Mouse (Mus musculus) lung, postnatal 10 days (tissue): ENCODE results near the gene Lypd5.
A peak's percentile ranks its signal among the peaks of the same experiment; 100 is the strongest.

Source experiments
- DNase-seq: peaks from one replicate; pipeline ENCODE4 v3.0.0; 2021

The Lypd5 gene

GRCm38 (mm10) chr7:24361001-24361400, 12.0 kb downstream of the Lypd5 start:
- DNase-seq, result no peak

GRCm38 (mm10) chr7:24363228-24363627, 14.2 kb downstream of the Lypd5 start:
- peak; percentile 33 for DNase-seq

DNA sequence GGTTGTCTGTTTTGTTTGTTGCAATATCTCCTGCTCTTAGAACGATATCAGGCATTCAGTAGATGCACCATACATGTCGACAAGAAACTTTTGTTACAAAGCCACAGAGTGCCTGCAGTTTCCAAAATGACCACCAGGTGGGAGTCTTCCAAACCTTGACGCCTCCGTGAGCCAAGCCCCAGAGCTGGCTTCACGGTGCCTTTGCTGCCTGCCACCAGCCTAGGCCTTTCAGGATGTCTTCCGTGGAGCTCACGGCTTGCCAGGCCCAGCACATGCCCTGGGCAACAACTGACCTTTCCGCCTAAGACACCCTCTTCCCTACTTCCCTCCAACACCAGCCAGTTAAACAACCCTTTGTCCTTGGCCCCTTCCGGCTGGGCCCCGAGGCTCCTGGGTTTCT, 15.8 kb downstream of the Lypd5 start:
- DNase-seq, result peak; percentile 85

- DNase-seq, result no peak
Measured at GRCm38 (mm10) chr7:24365258-24366014, 16.4 kb downstream of the Lypd5 start.

- DNase-seq, result no peak
Measured at GRCm38 (mm10) chr7:24366716-24367632, 18.0 kb downstream of the Lypd5 start.

DNA sequence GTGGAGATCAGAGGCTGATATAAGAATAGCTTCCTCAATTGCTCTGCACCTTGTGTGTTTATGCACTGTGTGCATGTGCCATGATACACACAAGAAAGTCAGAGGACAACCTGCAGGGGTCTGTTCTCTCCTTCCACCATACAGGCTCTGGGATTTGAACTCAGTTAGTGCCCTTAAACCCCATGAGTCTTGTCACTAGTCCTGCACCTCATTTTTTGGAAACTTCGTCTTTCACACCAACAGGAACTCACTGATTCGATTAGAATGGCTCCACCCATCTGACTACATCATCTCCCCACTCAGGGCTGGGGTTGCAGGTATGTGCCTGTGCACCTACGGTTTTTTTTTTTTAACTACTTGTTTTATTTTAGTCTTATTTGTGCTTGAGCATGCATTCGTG, 19.2 kb downstream of the Lypd5 start:
- no peak for DNase-seq

GRCm38 (mm10) chr7:24368946-24369345, 19.9 kb downstream of the Lypd5 start:
- DNase-seq, result no peak

- DNase-seq, result no peak
Measured at GRCm38 (mm10) chr7:24369731-24370541, 20.9 kb downstream of the Lypd5 start, which contains the start of gene Kcnn4. Gene Kcnn4, plus strand, starts transcription at chr7:24370263.

DNA sequence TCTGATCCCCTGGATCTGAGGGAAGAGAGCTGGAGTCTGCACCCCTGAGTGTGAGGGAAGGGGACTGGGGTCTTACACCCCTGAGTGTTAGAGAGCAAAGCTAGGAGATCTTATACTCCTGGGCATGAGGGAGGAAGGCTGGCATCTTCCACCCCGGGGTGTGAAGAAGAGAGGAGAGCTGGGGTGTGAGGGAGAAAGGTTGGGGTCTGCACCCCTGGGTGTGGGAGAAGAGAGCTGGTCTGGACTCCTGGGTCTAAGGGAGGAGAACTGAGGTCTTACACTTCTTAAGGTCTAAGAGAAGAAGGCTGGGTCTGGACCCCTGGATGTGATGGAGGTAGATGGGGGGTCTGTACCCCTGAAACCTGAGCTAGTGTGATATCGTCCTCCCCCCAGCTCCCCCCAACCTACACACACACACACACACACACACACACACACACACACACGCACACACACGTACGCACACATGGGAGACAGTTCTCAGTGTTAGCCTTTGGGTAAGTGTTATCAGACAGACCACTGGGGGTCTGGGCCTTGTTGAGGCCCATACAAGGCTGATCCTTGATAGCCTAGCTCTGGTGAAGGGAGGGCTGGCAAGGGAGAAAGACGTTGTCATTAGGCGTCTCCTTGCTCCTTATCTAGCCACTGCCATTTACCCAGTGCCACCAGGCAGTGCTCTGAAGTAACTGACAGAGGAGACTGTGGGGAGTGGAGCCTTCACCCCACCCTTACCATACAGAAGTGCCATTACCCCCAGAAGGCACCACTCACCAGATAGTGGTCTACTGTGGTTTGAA, 22.2 kb downstream of the Lypd5 start:
- DNase-seq, result no peak

- DNase-seq, result no peak
Measured at GRCm38 (mm10) chr7:24371809-24372145, 22.8 kb downstream of the Lypd5 start.

DNA sequence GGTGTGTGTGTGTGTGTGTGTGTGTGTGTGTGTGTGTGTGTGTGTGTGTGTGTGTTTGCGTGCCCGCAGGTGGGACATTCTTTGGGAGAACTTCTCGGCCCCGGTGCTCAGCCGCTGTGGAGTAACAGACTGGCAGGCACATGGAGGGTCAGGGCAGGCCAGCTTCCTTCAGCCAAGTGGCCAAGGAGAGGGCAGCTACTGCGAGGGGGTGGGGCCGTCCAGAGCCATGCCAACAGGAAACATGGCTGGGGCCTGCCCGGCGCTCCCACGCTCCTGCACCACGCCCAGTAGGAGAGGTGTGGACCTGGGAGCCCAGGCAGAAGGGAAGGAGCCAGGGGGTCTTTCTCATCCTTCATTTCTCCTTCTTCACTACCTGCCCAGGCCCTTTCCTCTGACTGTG, 23.3 kb downstream of the Lypd5 start:
- DNase-seq, result peak; percentile 77

DNA sequence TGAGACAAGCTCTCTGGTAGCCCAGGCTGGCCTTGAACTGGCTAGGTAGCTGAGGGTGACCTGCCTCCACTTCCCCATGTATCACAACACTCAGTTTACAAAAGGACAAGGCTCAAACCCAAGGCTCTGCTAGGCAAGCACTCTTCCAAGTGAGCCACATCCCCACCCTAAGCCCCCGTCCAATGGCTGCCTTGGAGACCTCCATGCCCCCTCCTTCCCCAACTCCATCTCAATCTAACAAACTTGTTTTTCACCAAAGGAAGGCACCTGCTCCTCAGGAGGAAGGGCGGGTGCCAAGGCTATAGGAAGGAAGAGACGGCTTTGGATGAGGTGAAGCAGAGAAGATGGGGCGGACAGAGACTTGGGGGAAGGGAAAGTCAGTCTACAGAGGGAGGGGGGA, 23.8 kb downstream of the Lypd5 start:
- no peak for DNase-seq

- DNase-seq, result peak; percentile 76
Measured at GRCm38 (mm10) chr7:24373538-24374379, 24.8 kb downstream of the Lypd5 start.

- no peak for DNase-seq
Measured at GRCm38 (mm10) chr7:24376456-24376855, 27.5 kb downstream of the Lypd5 start.

GRCm38 (mm10) chr7:24377091-24377865, 28.3 kb downstream of the Lypd5 start:
- peak; percentile 63 for DNase-seq

- DNase-seq, result no peak
Measured at GRCm38 (mm10) chr7:24378049-24378701, 29.2 kb downstream of the Lypd5 start.

- no peak for DNase-seq
Measured at GRCm38 (mm10) chr7:24379934-24380333, 30.9 kb downstream of the Lypd5 start.

- DNase-seq, result no peak
Measured at GRCm38 (mm10) chr7:24380370-24380769, 31.4 kb downstream of the Lypd5 start.

GRCm38 (mm10) chr7:24382730-24383372, 33.9 kb downstream of the Lypd5 start:
- no peak for DNase-seq
